In genomic region chr11:84691410-84692148, GRCm38 (mm10) we compare ENCODE assay signal across 17 mouse cellular contexts.
A peak's percentile ranks its signal among the peaks of the same experiment; 100 is the strongest.
DNase-seq lines count a peak whose midpoint lies in the region; ATAC-seq and TF ChIP-seq lines count a peak whose summit lies in the region.
"Had no signal": no experiment of that assay in that cellular context is flagged by ENCODE, and none has a peak within 500 bp of the region (broad histone marks: within the 10 kb centered on the region; RNA-seq: fewer than 3 reads in every experiment).

No protein-coding gene starts in this region.

- WGBS in forebrain, embryonic 13.5 days = 45% methylated on average over 3 of the region's 3 CpGs
- 44% methylated on average over 3 of the region's 3 CpGs for WGBS in forebrain, embryonic 15.5 days
- 48% methylated on average over 3 of the region's 3 CpGs for WGBS in midbrain, embryonic 12.5 days
- WGBS in midbrain, embryonic 11.5 days = 62% methylated on average over 3 of the region's 3 CpGs
- 69% methylated on average over 3 of the region's 3 CpGs for WGBS in liver, postnatal 0 days (ENCODE audit: insufficient replicate concordance)
- 47% methylated on average over 3 of the region's 3 CpGs for WGBS in neural tube, embryonic 15.5 days

- peaks cover 5% of the 10 kb centered on the region; the same call in 1 of the 2 replicates for H3K9me3 ChIP-seq in forebrain, embryonic 13.5 days (replicated peaks)
- no peaks in the 10 kb centered on the region for H3K9me3 ChIP-seq in forebrain, embryonic 15.5 days
- no peaks in the 10 kb centered on the region for H3K9me3 ChIP-seq in midbrain, embryonic 12.5 days
- H3K9me3 ChIP-seq in midbrain, embryonic 11.5 days (ENCODE audit: control insufficient read depth, low read length) = no peaks in the 10 kb centered on the region
- no peaks in the 10 kb centered on the region for H3K9me3 ChIP-seq in liver, postnatal 0 days (ENCODE audit: low read length)
- H3K9me3 ChIP-seq in neural tube, embryonic 15.5 days (replicated peaks) = no peaks in the 10 kb centered on the region
- H3K9me3 ChIP-seq: embryonic facial prominence, embryonic 15.5 days; limb, embryonic 12.5 days; lung, embryonic 15.5 days had no signal

- peaks cover 25% of the 10 kb centered on the region for H3K27me3 ChIP-seq in forebrain, embryonic 13.5 days
- no peaks in the 10 kb centered on the region for H3K27me3 ChIP-seq in forebrain, embryonic 15.5 days
- H3K27me3 ChIP-seq in midbrain, embryonic 12.5 days = peaks cover 55% of the 10 kb centered on the region
- H3K27me3 ChIP-seq in midbrain, embryonic 11.5 days (ENCODE audit: control insufficient read depth, insufficient read depth, low read length) = no peaks in the 10 kb centered on the region; the same call in 1 of the 2 replicates
- no peaks in the 10 kb centered on the region for H3K27me3 ChIP-seq in liver, postnatal 0 days (ENCODE audit: insufficient read depth, low read length)
- no peaks in the 10 kb centered on the region; the same call in 1 of the 2 replicates for H3K27me3 ChIP-seq in neural tube, embryonic 15.5 days (replicated peaks)
- H3K27me3 ChIP-seq: embryonic facial prominence, embryonic 15.5 days; lung, embryonic 15.5 days had no signal

- no peak overlapping the region for H3K9ac ChIP-seq in forebrain, embryonic 13.5 days
- H3K9ac ChIP-seq in forebrain, embryonic 15.5 days (replicated peaks) = no peak overlapping the region
- H3K9ac ChIP-seq in midbrain, embryonic 12.5 days (replicated peaks) = no peak overlapping the region
- H3K9ac ChIP-seq in midbrain, embryonic 11.5 days (ENCODE audit: low read length) = no peak overlapping the region
- H3K9ac ChIP-seq in liver, postnatal 0 days (replicated peaks) = no peak overlapping the region
- H3K9ac ChIP-seq in neural tube, embryonic 15.5 days (replicated peaks) = no peak overlapping the region
- H3K9ac ChIP-seq: embryonic facial prominence, embryonic 15.5 days; limb, embryonic 12.5 days; lung, embryonic 15.5 days had no signal

- TF ChIP-seq EP300 in liver, postnatal 0 days (IDR thresholded peaks at IDR 0.05; ENCODE audit: low read depth) = no peak

- TF ChIP-seq CTCF in liver, postnatal 0 days (IDR thresholded peaks at IDR 0.05; ENCODE audit: low read depth) = no peak

- no peak overlapping the region for H3K4me3 ChIP-seq in forebrain, embryonic 13.5 days
- H3K4me3 ChIP-seq in forebrain, embryonic 15.5 days = no peak overlapping the region
- no peak overlapping the region for H3K4me3 ChIP-seq in midbrain, embryonic 12.5 days
- no peak overlapping the region for H3K4me3 ChIP-seq in midbrain, embryonic 11.5 days (ENCODE audit: low read depth, low read length)
- peak overlapping the region; percentile 22 for H3K4me3 ChIP-seq in liver, postnatal 0 days (ENCODE audit: low read depth, low read length)
- H3K4me3 ChIP-seq in neural tube, embryonic 15.5 days (replicated peaks) = no peak overlapping the region
- H3K4me3 ChIP-seq: embryonic facial prominence, embryonic 15.5 days; limb, embryonic 12.5 days; lung, embryonic 15.5 days had no signal

- ATAC-seq in forebrain, embryonic 13.5 days = peak; percentile 48; the same call in 1 of the 2 replicates
- no peak for ATAC-seq in forebrain, embryonic 15.5 days (replicated peaks)
- ATAC-seq in midbrain, embryonic 12.5 days (ENCODE audit: low FRiP score, low read depth) = no peak
- no peak for ATAC-seq in midbrain, embryonic 11.5 days (ENCODE audit: low FRiP score)
- ATAC-seq in liver, postnatal 0 days = no peak
- peak; percentile 51 for ATAC-seq in neural tube, embryonic 15.5 days (ENCODE audit: low FRiP score)

- H3K4me2 ChIP-seq in forebrain, embryonic 13.5 days = no peak overlapping the region
- H3K4me2 ChIP-seq in forebrain, embryonic 15.5 days (replicated peaks) = no peak overlapping the region
- H3K4me2 ChIP-seq in midbrain, embryonic 12.5 days (replicated peaks) = no peak overlapping the region
- H3K4me2 ChIP-seq in midbrain, embryonic 11.5 days = no peak overlapping the region
- peak overlapping the region; percentile 58 for H3K4me2 ChIP-seq in liver, postnatal 0 days (ENCODE audit: low read depth, low read length)
- no peak overlapping the region for H3K4me2 ChIP-seq in neural tube, embryonic 15.5 days
- H3K4me2 ChIP-seq: embryonic facial prominence, embryonic 15.5 days; limb, embryonic 12.5 days; lung, embryonic 15.5 days had no signal

- peak overlapping the region; percentile 35 for H3K27ac ChIP-seq in forebrain, embryonic 13.5 days
- H3K27ac ChIP-seq in forebrain, embryonic 15.5 days (replicated peaks) = no peak overlapping the region
- H3K27ac ChIP-seq in midbrain, embryonic 12.5 days (replicated peaks) = 0 out of 2 replicates have a peak overlapping the region, but pooled peaks have one; percentile 40
- no peak overlapping the region for H3K27ac ChIP-seq in midbrain, embryonic 11.5 days (ENCODE audit: low read depth, low read length)
- no peak overlapping the region for H3K27ac ChIP-seq in liver, postnatal 0 days (ENCODE audit: low read depth)
- no peak overlapping the region for H3K27ac ChIP-seq in neural tube, embryonic 15.5 days (replicated peaks)
- H3K27ac ChIP-seq: embryonic facial prominence, embryonic 15.5 days; limb, embryonic 12.5 days; lung, embryonic 15.5 days had no signal

- DNase-seq in midbrain, embryonic 11.5 days (ENCODE audit: low spot score, missing footprints) = no peak
- no peak for DNase-seq in liver, postnatal 0 days
- DNase-seq in spleen, adult 12 weeks (ENCODE audit: low spot score) = no peak
- DNase-seq: adrenal gland, postnatal 25 days; cerebellum, adult 8-10 months; gastrocnemius, postnatal 25 days; kidney, adult 2 months; kidney, postnatal 25 days; layer of hippocampus, adult 9-11 months; spleen, adult 18-20 months had no signal

- H3K4me1 ChIP-seq in forebrain, embryonic 13.5 days = peaks cover 32% of the 10 kb centered on the region
- peaks cover 10% of the 10 kb centered on the region for H3K4me1 ChIP-seq in forebrain, embryonic 15.5 days
- H3K4me1 ChIP-seq in midbrain, embryonic 12.5 days = peaks cover 33% of the 10 kb centered on the region
- H3K4me1 ChIP-seq in midbrain, embryonic 11.5 days (ENCODE audit: control insufficient read depth, insufficient read depth, low read length) = peaks cover 7% of the 10 kb centered on the region
- peaks cover 10% of the 10 kb centered on the region; the same call in 1 of the 2 replicates for H3K4me1 ChIP-seq in liver, postnatal 0 days (ENCODE audit: insufficient read depth)
- H3K4me1 ChIP-seq in neural tube, embryonic 15.5 days = peaks cover 16% of the 10 kb centered on the region; the same call in 1 of the 2 replicates
- H3K4me1 ChIP-seq: embryonic facial prominence, embryonic 15.5 days had no signal

- no peaks in the 10 kb centered on the region for H3K36me3 ChIP-seq in forebrain, embryonic 13.5 days (ENCODE audit: poor library complexity, severe bottlenecking)
- H3K36me3 ChIP-seq in forebrain, embryonic 15.5 days = no peaks in the 10 kb centered on the region
- no peaks in the 10 kb centered on the region for H3K36me3 ChIP-seq in midbrain, embryonic 12.5 days
- no peaks in the 10 kb centered on the region for H3K36me3 ChIP-seq in midbrain, embryonic 11.5 days (ENCODE audit: control insufficient read depth, insufficient read depth, low read length)
- H3K36me3 ChIP-seq in liver, postnatal 0 days (replicated peaks; ENCODE audit: insufficient read depth, low read length) = no peaks in the 10 kb centered on the region
- no peaks in the 10 kb centered on the region for H3K36me3 ChIP-seq in neural tube, embryonic 15.5 days
- H3K36me3 ChIP-seq: embryonic facial prominence, embryonic 15.5 days; limb, embryonic 12.5 days; lung, embryonic 15.5 days had no signal

Comparison
In these comparisons a context has a peak if more than half of its experiments do, and no peak if none do; other contexts are left out.
1. ATAC-seq: peak in forebrain, embryonic 13.5 days (single experiment) and neural tube, embryonic 15.5 days (single experiment); none in forebrain, embryonic 15.5 days (single experiment), midbrain, embryonic 12.5 days (single experiment), midbrain, embryonic 11.5 days (single experiment) and liver, postnatal 0 days (single experiment).
2. H3K27ac ChIP-seq: peak in forebrain, embryonic 13.5 days (single experiment) and midbrain, embryonic 12.5 days (single experiment); none in forebrain, embryonic 15.5 days (single experiment), midbrain, embryonic 11.5 days (single experiment), liver, postnatal 0 days (single experiment) and neural tube, embryonic 15.5 days (single experiment).